Mouse (Mus musculus) limb, embryonic 12.5 days (tissue): Measurements from ENCODE around the gene Dcaf17. TPM values are rescaled to one million over a fixed set of nuclear protein-coding genes. Genes with fewer than 3 reads are reported as not detected.
A peak's percentile ranks its signal among the peaks of the same experiment; 100 is the strongest.

Experiments used
- ATAC-seq: fragments of 200-750 bp; cut with Nextera tagmentation; 2 replicates; pipeline ENCODE4 v1.8.0; 2017; ENCODE audit warnings: low read depth, moderate TSS enrichment; ENCODE audit not compliant: insufficient number of reproducible peaks, insufficient read depth, low FRiP score, low TSS enrichment
- H3K27ac ChIP-seq: fragments of 300-500 bp; sonication (generic); 2 replicates; pipeline ENCODE4 v1.5.1; 2016; ENCODE audit warnings: mild to moderate bottlenecking, moderate library complexity
- H3K27me3 ChIP-seq: fragments of 300-500 bp; sonication (generic); 2 replicates; pipeline ENCODE4 v1.6.1; 2016; ENCODE audit warnings: mild to moderate bottlenecking, moderate library complexity
- H3K36me3 ChIP-seq: fragments of 300-500 bp; sonication (generic); 2 replicates; pipeline ENCODE4 v1.6.1; 2016; ENCODE audit warnings: mild to moderate bottlenecking, moderate library complexity
- H3K4me1 ChIP-seq: fragments of 300-500 bp; sonication (generic); replicated peaks from 2 replicates; pipeline ENCODE4 v1.6.1; 2016
- H3K4me2 ChIP-seq: fragments of 300-500 bp; sonication (generic); 2 replicates; pipeline ENCODE4 v1.6.1; 2016; ENCODE audit warnings: mild to moderate bottlenecking, moderate library complexity
- H3K4me3 ChIP-seq: fragments of 300-500 bp; sonication (generic); replicated peaks from 2 replicates; pipeline ENCODE4 v1.5.1; 2016; ENCODE audit warnings: mild to moderate bottlenecking
- H3K9ac ChIP-seq: fragments of 300-500 bp; sonication (generic); replicated peaks from 2 replicates; pipeline ENCODE4 v1.6.1; 2016; ENCODE audit warnings: mild to moderate bottlenecking, moderate library complexity
- H3K9me3 ChIP-seq: fragments of 300-500 bp; sonication (generic); 2 replicates; pipeline ENCODE4 v1.6.1; 2016; ENCODE audit warnings: mild to moderate bottlenecking, moderate library complexity
- WGBS: fragments of 180-500 bp; shearing (Covaris S2); methylation state at CpG from one replicate; pipeline ENCODE4 v1.1.7; 2016; 5-methylcytosine and 5-hydroxymethylcytosine counted together
- polyA plus RNA-seq: library from polyadenylated mRNA; unstranded; fragments of >200 nt; fragmentation: Nextera tagmentation; extraction: Ambion mirVana; gene quantifications from 2 replicates; pipeline ENCODE4 v1.2.1, GENCODE M21; 2016

The Dcaf17 gene
- 26.2 and 27.6 TPM in 2 replicates for polyA plus RNA-seq

DNA sequence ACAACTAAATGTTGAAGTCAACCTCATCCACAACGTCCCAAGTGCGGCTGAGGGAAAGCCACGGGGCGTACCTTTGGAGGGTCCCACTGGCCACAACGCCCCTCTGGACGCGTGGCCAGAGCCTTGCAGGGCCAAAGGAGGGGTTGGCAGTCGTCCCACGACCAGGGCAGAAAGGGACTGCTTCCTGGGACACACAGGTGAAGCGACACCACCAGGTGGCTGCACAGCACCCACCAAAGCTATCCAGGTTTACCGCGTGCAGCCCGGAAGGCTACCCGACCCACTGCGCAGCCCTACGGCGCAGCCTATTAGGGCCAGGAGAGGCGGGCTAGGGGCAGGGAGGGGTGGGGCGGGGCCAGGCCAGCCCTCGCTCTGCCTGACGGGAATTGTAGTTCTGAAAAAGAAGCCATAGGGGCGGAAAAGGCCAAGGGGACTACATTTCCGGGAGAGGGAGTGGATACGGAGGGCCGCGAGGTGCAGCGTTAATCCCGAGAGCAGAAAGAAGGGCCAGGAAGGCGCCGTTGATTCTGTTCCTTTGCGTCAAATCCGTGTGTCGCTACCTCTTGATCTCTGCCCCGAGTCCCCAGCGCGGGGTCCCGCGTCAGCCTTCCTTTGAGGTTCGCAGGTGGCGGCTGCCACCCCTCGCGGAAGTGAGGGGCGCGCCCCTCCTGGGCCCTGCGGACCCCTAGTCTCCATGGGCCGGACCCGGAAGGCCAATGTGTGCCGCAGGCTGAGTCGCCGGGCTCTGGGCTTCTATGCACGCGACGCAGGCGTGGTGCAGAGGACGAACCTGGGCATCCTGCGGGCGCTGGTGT lies at the start of gene Dcaf17, which contains the start of gene Mettl8:
TSS of gene Dcaf17 (plus strand) at position 29 of the 815 bp plus-strand sequence.
TSS of gene Mettl8 (minus strand) at position 284 of the 815 bp plus-strand sequence.
- Histone ChIP-seq H3K27ac (peak within 1 kb of the TSS; percentile 93), H3K4me1 (peaks cover 12% of the 10 kb centered on the region; the same call in 1 of the 2 replicates), H3K27me3 (no peaks in the 10 kb centered on the region), H3K4me3 (peak within 1 kb of the TSS; percentile 78), H3K4me2 (peak within 1 kb of the TSS; percentile 70), H3K9ac (peak within 1 kb of the TSS; percentile 86), H3K9me3 (no peaks in the 10 kb centered on the region), H3K36me3 (peaks cover 10% of the 10 kb centered on the region; the same call in 1 of the 2 replicates)
- ATAC-seq: peak; percentile 96
- under 1% methylated on average over 57 of the region's 57 CpGs for WGBS

- no peaks in the 10 kb centered on the region for H3K27me3 ChIP-seq
- H3K4me3 ChIP-seq: no peak overlapping the region
- no peaks in the 10 kb centered on the region for H3K4me1 ChIP-seq
- H3K27ac ChIP-seq: no peak overlapping the region
- no peak overlapping the region for H3K9ac ChIP-seq
- 95% methylated on average over 1 of the region's 1 CpGs for WGBS
- no peak overlapping the region for H3K4me2 ChIP-seq
- H3K36me3 ChIP-seq: peaks cover 3% of the 10 kb centered on the region; the same call in 1 of the 2 replicates
- H3K9me3 ChIP-seq: no peaks in the 10 kb centered on the region
- no peak for ATAC-seq
Measured at GRCm38 (mm10) chr2:71011816-71012215, 43.3 kb upstream of the Dcaf17 start.

GRCm38 (mm10) chr2:71013521-71013920 lies 41.6 kb upstream of the Dcaf17 start:
- no peak for ATAC-seq
- H3K4me3 ChIP-seq: no peak overlapping the region
- no peaks in the 10 kb centered on the region for H3K27me3 ChIP-seq
- no peaks in the 10 kb centered on the region for H3K4me1 ChIP-seq
- H3K27ac ChIP-seq: no peak overlapping the region
- peaks cover 3% of the 10 kb centered on the region; the same call in 1 of the 2 replicates for H3K36me3 ChIP-seq
- H3K4me2 ChIP-seq: no peak overlapping the region
- H3K9ac ChIP-seq: no peak overlapping the region
- no peaks in the 10 kb centered on the region for H3K9me3 ChIP-seq
- WGBS: 93% methylated on average over 7 of the region's 7 CpGs

DNA sequence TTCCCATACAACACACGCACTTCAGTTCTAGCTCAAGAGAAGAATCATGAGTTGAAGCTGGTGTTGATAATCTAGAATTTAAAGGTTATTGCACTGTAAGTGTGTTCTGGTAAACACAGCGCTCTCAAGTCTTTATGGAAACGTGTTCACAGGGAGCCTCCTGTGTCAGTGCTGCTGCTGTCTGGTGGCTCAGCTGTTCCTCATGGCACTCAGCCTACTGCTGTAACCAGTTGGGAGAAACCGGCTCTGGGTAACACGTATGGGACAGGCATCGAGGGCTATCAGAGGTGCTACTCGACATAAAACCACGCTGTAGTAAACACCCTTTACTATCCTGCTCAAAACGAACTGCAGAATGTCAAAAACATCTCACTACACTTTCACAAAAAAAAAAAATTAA lies 35.9 kb upstream of the Dcaf17 start:
- ATAC-seq: no peak
- 57% methylated on average over 9 of the region's 9 CpGs for WGBS
- Histone ChIP-seq H3K9me3 (no peaks in the 10 kb centered on the region), H3K4me2 (no peak overlapping the region), H3K27me3 (no peaks in the 10 kb centered on the region), H3K4me3 (no peak overlapping the region), H3K9ac (no peak overlapping the region), H3K36me3 (no peaks in the 10 kb centered on the region), H3K4me1 (peaks cover 7% of the 10 kb centered on the region; the same call in 1 of the 2 replicates), H3K27ac (no peak overlapping the region)

DNA sequence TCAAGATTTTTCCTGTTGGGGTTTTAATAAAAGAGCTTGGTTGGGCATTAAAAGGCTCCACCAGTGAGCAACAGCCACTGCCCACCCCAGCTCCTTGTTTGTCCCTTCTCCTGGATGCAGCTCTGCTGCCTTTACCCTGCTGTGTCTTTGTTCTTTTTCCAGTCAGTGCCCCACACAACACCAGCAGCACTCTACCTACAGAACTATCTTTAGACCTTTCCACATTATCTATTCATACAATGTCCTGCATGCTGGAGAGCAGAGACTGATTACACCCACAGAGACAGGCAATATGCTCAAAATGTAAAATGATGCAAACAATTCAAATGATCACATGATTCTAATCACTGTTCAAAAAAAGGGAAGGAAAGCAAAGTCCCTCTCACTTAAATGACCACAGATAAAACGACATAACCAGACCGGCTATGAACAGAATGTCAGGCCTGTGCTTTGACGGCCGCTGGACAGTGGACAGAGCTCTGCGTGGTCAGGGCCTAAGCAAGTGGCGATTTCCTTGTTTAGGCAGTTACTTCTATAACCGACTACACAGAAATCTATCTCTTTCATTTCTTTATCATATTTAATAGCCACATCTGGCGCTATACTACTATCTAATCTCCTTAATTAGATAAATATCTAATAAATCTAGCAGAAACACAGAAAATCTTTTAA lies 35.3 kb upstream of the Dcaf17 start:
- H3K27me3 ChIP-seq: no peaks in the 10 kb centered on the region
- no peak overlapping the region for H3K4me3 ChIP-seq
- H3K9me3 ChIP-seq: no peaks in the 10 kb centered on the region
- no peak overlapping the region for H3K9ac ChIP-seq
- 78% methylated on average over 8 of the region's 8 CpGs for WGBS
- peaks cover 7% of the 10 kb centered on the region; the same call in 1 of the 2 replicates for H3K4me1 ChIP-seq
- no peaks in the 10 kb centered on the region for H3K36me3 ChIP-seq
- ATAC-seq: no peak
- 0 out of 2 replicates have a peak overlapping the region, but pooled peaks have one; percentile 2 for H3K27ac ChIP-seq
- H3K4me2 ChIP-seq: no peak overlapping the region

GRCm38 (mm10) chr2:71020674-71021073 lies 34.5 kb upstream of the Dcaf17 start:
- Histone ChIP-seq H3K9me3 (no peaks in the 10 kb centered on the region), H3K4me3 (no peak overlapping the region), H3K27me3 (no peaks in the 10 kb centered on the region), H3K4me2 (no peak overlapping the region), H3K27ac (no peak overlapping the region), H3K9ac (no peak overlapping the region), H3K36me3 (no peaks in the 10 kb centered on the region), H3K4me1 (peaks cover 12% of the 10 kb centered on the region)
- no peak for ATAC-seq
- 85% methylated on average over 8 of the region's 8 CpGs for WGBS

- Histone ChIP-seq H3K4me2 (no peak overlapping the region), H3K4me1 (peaks cover 26% of the 10 kb centered on the region), H3K4me3 (no peak overlapping the region), H3K27me3 (no peaks in the 10 kb centered on the region), H3K9ac (no peak overlapping the region), H3K36me3 (no peaks in the 10 kb centered on the region), H3K27ac (no peak overlapping the region), H3K9me3 (no peaks in the 10 kb centered on the region)
- 97% methylated on average over 6 of the region's 6 CpGs for WGBS
- no peak for ATAC-seq
Measured at GRCm38 (mm10) chr2:71022991-71023390, 32.1 kb upstream of the Dcaf17 start.

GRCm38 (mm10) chr2:71023986-71024385 lies 31.1 kb upstream of the Dcaf17 start:
- Histone ChIP-seq H3K4me1 (peaks cover 26% of the 10 kb centered on the region), H3K9me3 (no peaks in the 10 kb centered on the region), H3K4me3 (no peak overlapping the region), H3K36me3 (no peaks in the 10 kb centered on the region), H3K9ac (no peak overlapping the region), H3K27ac (no peak overlapping the region), H3K27me3 (no peaks in the 10 kb centered on the region), H3K4me2 (no peak overlapping the region)
- 92% methylated on average over 6 of the region's 6 CpGs for WGBS
- ATAC-seq: no peak

DNA sequence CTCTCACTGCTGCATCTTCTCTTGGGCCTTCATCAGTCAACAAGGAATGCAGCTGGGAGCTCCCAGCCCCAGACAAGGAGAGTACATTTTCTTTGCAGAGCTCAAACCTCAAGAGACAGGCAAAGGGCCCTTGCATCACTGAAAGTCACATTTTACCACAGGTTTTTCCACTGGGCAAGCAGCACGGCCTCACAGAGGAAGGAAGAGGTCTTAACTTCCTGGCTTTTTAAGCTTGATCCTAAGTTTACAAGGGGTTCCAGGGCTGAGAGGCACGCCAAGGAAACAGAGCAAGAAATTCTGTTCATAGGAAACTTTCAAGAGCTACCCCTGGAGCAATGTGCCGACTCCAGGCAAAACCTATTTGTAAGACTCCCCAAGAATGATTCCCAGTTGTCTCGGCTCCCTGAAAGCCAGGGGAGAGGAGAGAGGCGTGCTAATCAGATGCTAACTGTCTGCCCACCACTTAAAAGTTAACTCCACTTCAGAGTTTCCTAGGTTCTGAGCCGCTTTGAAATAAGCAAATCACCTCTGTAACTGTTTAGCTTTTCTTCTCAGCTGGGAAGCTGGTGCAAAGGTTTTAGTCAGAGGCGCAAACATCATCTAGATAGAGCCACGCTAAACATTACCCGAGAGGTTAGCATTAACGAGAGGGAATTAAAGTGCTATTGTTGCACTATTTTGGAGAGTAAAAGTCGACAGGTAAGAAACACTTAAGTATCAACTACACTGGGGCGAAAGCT lies 29.4 kb upstream of the Dcaf17 start:
- Histone ChIP-seq H3K4me3 (no peak overlapping the region), H3K9ac (peak overlapping the region; percentile 14; the same call in 1 of the 2 replicates), H3K9me3 (no peaks in the 10 kb centered on the region), H3K27ac (peak overlapping the region; percentile 75), H3K27me3 (no peaks in the 10 kb centered on the region), H3K36me3 (no peaks in the 10 kb centered on the region), H3K4me2 (peak overlapping the region; percentile 38), H3K4me1 (peaks cover 20% of the 10 kb centered on the region)
- no peak for ATAC-seq
- 23% methylated on average over 12 of the region's 12 CpGs for WGBS

DNA sequence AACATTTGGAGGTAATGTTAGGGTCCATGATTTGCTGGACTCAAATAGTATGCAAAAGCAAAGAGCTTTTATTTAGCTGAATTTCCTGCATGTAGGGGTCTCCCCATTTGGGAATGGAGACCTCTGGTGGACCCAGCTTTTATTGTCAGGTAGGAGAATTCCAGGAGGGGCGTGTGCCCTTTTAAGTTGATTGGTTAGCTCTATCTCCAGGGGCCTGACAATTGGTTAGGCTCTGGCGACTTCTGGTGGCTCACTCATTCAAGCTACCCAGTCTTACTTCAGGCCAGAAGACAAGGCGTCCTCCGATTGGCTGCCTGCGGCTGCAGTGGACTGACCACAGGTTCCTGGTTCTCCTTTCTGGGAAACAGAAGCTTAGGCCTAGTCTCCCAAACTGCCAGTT lies 28.3 kb upstream of the Dcaf17 start:
- Histone ChIP-seq H3K36me3 (no peaks in the 10 kb centered on the region), H3K9ac (no peak overlapping the region), H3K4me1 (peaks cover 27% of the 10 kb centered on the region), H3K9me3 (no peaks in the 10 kb centered on the region), H3K4me3 (no peak overlapping the region), H3K4me2 (no peak overlapping the region), H3K27me3 (no peaks in the 10 kb centered on the region), H3K27ac (no peak overlapping the region)
- peak; percentile 63; the same call in 1 of the 2 replicates for ATAC-seq
- WGBS: 38% methylated on average over 5 of the region's 5 CpGs

DNA sequence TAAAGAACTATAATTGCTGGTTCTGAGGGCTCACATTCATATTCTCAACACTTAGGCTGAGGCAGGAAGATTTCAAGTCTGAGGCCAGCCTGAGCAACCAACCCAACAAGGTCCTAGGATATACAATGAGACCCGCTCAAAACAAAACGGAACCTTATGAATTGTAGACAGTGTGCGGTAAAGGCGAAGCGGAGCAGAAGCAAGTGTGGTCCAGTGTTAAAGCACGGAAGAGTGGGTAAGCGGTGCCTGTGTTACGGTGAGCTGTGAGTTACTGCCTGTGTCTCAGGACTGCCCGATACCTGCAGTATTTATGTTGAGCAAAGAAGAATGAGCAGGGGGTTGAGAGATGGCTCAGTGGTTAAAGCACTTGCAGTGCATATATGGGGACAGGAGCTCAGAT lies 27.5 kb upstream of the Dcaf17 start:
- H3K9ac ChIP-seq: no peak overlapping the region
- no peaks in the 10 kb centered on the region for H3K9me3 ChIP-seq
- H3K4me2 ChIP-seq: no peak overlapping the region
- no peaks in the 10 kb centered on the region for H3K27me3 ChIP-seq
- H3K4me1 ChIP-seq: peaks cover 35% of the 10 kb centered on the region
- no peak overlapping the region for H3K27ac ChIP-seq
- WGBS: 97% methylated on average over 9 of the region's 9 CpGs
- no peak for ATAC-seq
- H3K36me3 ChIP-seq: no peaks in the 10 kb centered on the region
- H3K4me3 ChIP-seq: no peak overlapping the region
